8 mouse cellular contexts compared by ENCODE assay signal in the genomic region with DNA sequence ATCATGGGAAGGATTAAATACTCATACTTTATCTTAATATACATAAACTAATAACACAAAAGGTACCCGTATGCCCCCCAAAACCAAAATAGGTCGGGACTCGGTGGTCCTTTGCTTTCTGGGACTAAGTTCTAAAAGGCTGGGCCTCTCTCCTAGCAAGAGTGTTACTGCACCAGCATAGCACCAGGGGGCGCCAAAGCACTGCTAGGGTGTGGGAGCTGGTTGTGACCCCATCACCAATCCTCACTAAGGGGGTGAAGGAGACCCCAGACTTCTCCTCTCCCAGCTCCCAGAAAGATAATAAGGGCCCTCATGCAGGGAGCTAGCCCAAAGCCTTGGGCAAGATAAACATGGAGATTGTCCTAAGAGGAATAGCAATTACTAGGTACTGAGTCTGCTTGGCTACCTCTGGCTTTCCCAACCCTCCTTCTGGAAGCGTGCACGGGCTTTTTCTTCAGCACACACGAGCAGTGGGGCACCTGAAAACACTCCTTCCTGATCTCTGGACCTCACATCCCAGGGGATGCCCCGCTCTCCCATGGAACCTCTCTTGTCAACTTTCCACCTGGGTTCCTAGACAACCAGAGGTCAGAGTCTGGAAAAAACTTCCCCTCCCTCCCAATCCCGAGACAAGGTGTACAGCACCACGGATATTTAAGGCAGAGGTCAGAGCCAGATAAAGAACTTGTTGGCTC. TPM values are rescaled to one million over a fixed set of nuclear protein-coding genes. Genes with fewer than 3 reads are reported as not detected.
DNase-seq lines count a peak whose midpoint lies in the region; ATAC-seq and TF ChIP-seq lines count a peak whose summit lies in the region.

No protein-coding gene starts in this region.

- no peak overlapping the region for H3K4me2 ChIP-seq in forebrain, embryonic 11.5 days (ENCODE audit: low read depth, low read length, severe bottlenecking)
- no peak overlapping the region for H3K4me2 ChIP-seq in forebrain, embryonic 16.5 days (ENCODE audit: low read length)

- H3K9ac ChIP-seq in forebrain, embryonic 11.5 days (ENCODE audit: low read length) = no peak overlapping the region
- H3K9ac ChIP-seq in forebrain, embryonic 16.5 days (replicated peaks; ENCODE audit: low read depth, low read length) = no peak overlapping the region

- peaks cover 15% of the 10 kb centered on the region for H3K27me3 ChIP-seq in forebrain, embryonic 11.5 days (ENCODE audit: control insufficient read depth, insufficient read depth, low read length)
- H3K27me3 ChIP-seq in forebrain, embryonic 16.5 days (replicated peaks; ENCODE audit: control insufficient read depth, insufficient read depth, low read length) = peaks cover 12% of the 10 kb centered on the region; the same call in 1 of the 2 replicates
- peaks cover 2% of the 10 kb centered on the region for H3K27me3 ChIP-seq in testis, adult 2 months (ENCODE audit: control insufficient read depth, insufficient read depth, low read length)

- H3K9me3 ChIP-seq in forebrain, embryonic 11.5 days (ENCODE audit: control insufficient read depth, low read length) = no peaks in the 10 kb centered on the region
- H3K9me3 ChIP-seq in forebrain, embryonic 16.5 days (ENCODE audit: control insufficient read depth, low read length) = no peaks in the 10 kb centered on the region

- no peak overlapping the region for H3K4me3 ChIP-seq in forebrain, embryonic 11.5 days (ENCODE audit: low read depth, low read length)
- no peak overlapping the region for H3K4me3 ChIP-seq in forebrain, embryonic 16.5 days (replicated peaks; ENCODE audit: low read length)
- H3K4me3 ChIP-seq in testis, adult 2 months (ENCODE audit: control insufficient read depth, low read depth, low read length) = peak overlapping the region; percentile 39; the same call in 1 of the 2 replicates

- no peak for ATAC-seq in forebrain, embryonic 11.5 days (replicated peaks; ENCODE audit: low FRiP score)
- no peak for ATAC-seq in forebrain, embryonic 16.5 days

- TF ChIP-seq CTCF in testis, adult 2 months (IDR thresholded peaks at IDR 0.05; ENCODE audit: control insufficient read depth, insufficient read depth, insufficient replicate concordance, low read depth, low read length) = peak; percentile 93

- 25% methylated on average over 10 of the region's 10 CpGs for WGBS in forebrain, embryonic 11.5 days
- 30% methylated on average over 10 of the region's 10 CpGs for WGBS in forebrain, embryonic 16.5 days

- no peak for TF ChIP-seq POLR2A in testis, adult 2 months (IDR thresholded peaks at IDR 0.05; ENCODE audit: control insufficient read depth, low read depth, low read length)

- no peaks in the 10 kb centered on the region for H3K36me3 ChIP-seq in forebrain, embryonic 11.5 days (ENCODE audit: control insufficient read depth, insufficient read depth, low read length)
- no peaks in the 10 kb centered on the region for H3K36me3 ChIP-seq in forebrain, embryonic 16.5 days (ENCODE audit: control insufficient read depth, insufficient read depth)
- no peaks in the 10 kb centered on the region for H3K36me3 ChIP-seq in testis, adult 2 months (ENCODE audit: control insufficient read depth, insufficient read depth, low read length)

- peaks cover 7% of the 10 kb centered on the region for H3K4me1 ChIP-seq in forebrain, embryonic 11.5 days (replicated peaks; ENCODE audit: control insufficient read depth, insufficient read depth, low read length)
- H3K4me1 ChIP-seq in forebrain, embryonic 16.5 days (replicated peaks; ENCODE audit: control insufficient read depth, insufficient read depth, low read length) = peaks cover 19% of the 10 kb centered on the region
- peaks cover 22% of the 10 kb centered on the region for H3K4me1 ChIP-seq in testis, adult 2 months (ENCODE audit: control insufficient read depth, insufficient read depth, low read length)

- DNase-seq in forebrain, embryonic 11.5 days (ENCODE audit: low spot score) = peak; percentile 90
- DNase-seq in testis, postnatal 14 days (ENCODE audit: low spot score) = no peak
- DNase-seq in embryo, embryonic 10.5 days (ENCODE audit: low spot score) = peak; percentile 84
- peak; percentile 77 for DNase-seq in kidney, adult 9 months
- DNase-seq in lung, postnatal 4 days = peak; percentile 73 to 85
- peak; percentile 90 for DNase-seq in testis, postnatal 10 days (ENCODE audit: low spot score)

- H3K27ac ChIP-seq in forebrain, embryonic 11.5 days (ENCODE audit: low read depth, low read length) = no peak overlapping the region
- no peak overlapping the region for H3K27ac ChIP-seq in forebrain, embryonic 16.5 days (ENCODE audit: low read length)
- no peak overlapping the region for H3K27ac ChIP-seq in testis, adult 2 months (ENCODE audit: control insufficient read depth, insufficient read depth, low read depth, low read length)

RNA-seq across cellular contexts. Expression of a gene that starts 2.1 kb away (rescaled TPM):
- 34.3 and 35.2 TPM in 2 replicates for polyA plus RNA-seq in forebrain, embryonic 11.5 days (2014; fragmentation: Nextera tagmentation; extraction: Ambion mirVana)
- polyA plus RNA-seq in forebrain, embryonic 16.5 days (2015; fragmentation: Nextera tagmentation; extraction: Ambion mirVana) = 49.9 and 57.3 TPM in 2 replicates
- 21.2 and 29.7 TPM in 2 replicates for polyA plus RNA-seq in testis, adult 2 months (2012; rRNA removed)

RNA-seq across cellular contexts. Expression of a gene that starts 26.3 kb away (rescaled TPM):
- polyA plus RNA-seq in forebrain, embryonic 11.5 days (2014; fragmentation: Nextera tagmentation; extraction: Ambion mirVana) = 8.8 and 9.2 TPM in 2 replicates
- 11.0 and 11.2 TPM in 2 replicates for polyA plus RNA-seq in forebrain, embryonic 16.5 days (2015; fragmentation: Nextera tagmentation; extraction: Ambion mirVana)
- 7.5 and 9.0 TPM in 2 replicates for polyA plus RNA-seq in testis, adult 2 months (2012; rRNA removed)

RNA-seq across cellular contexts. Expression of a gene that starts 26.6 kb away (rescaled TPM):
- 13.8 and 16.0 TPM in 2 replicates for polyA plus RNA-seq in forebrain, embryonic 11.5 days (2014; fragmentation: Nextera tagmentation; extraction: Ambion mirVana)
- 20.6 and 24.2 TPM in 2 replicates for polyA plus RNA-seq in forebrain, embryonic 16.5 days (2015; fragmentation: Nextera tagmentation; extraction: Ambion mirVana)
- 106 and 118 TPM in 2 replicates for polyA plus RNA-seq in testis, adult 2 months (2012; rRNA removed)

RNA-seq across cellular contexts. Expression of a gene that starts 27.2 kb away (rescaled TPM):
- not detected in 2 replicates for polyA plus RNA-seq in forebrain, embryonic 11.5 days (2014; fragmentation: Nextera tagmentation; extraction: Ambion mirVana)
- 0.27 TPM in 1 of 2 replicates, not detected in the other for polyA plus RNA-seq in forebrain, embryonic 16.5 days (2015; fragmentation: Nextera tagmentation; extraction: Ambion mirVana)
- 0.09 and 0.14 TPM in 2 replicates for polyA plus RNA-seq in testis, adult 2 months (2012; rRNA removed)
